In genomic region chr14:34825902-34826301, GRCm38 (mm10) we compare ENCODE assay signal across 10 mouse cellular contexts. TPM values are rescaled to one million over a fixed set of nuclear protein-coding genes. Genes with fewer than 3 reads are reported as not detected.
DNase-seq lines count a peak whose midpoint lies in the region; ATAC-seq lines count a peak whose summit lies in the region.
"Had no signal": no experiment of that assay in that cellular context is flagged by ENCODE, and none has a peak within 500 bp of the region (broad histone marks: within the 10 kb centered on the region; RNA-seq: fewer than 3 reads in every experiment).

No protein-coding gene starts in this region.

- no peaks in the 10 kb centered on the region for H3K9me3 ChIP-seq in midbrain, embryonic 16.5 days (replicated peaks; ENCODE audit: control insufficient read depth, low read length, poor library complexity, severe bottlenecking)
- H3K9me3 ChIP-seq in midbrain, embryonic 10.5 days (replicated peaks) = no peaks in the 10 kb centered on the region
- H3K9me3 ChIP-seq in liver, embryonic 12.5 days (replicated peaks) = no peaks in the 10 kb centered on the region
- H3K9me3 ChIP-seq: liver, embryonic 13.5 days had no signal

- H3K4me1 ChIP-seq in midbrain, embryonic 16.5 days (ENCODE audit: control insufficient read depth, insufficient read depth, low read length) = peaks cover 28% of the 10 kb centered on the region
- peaks cover 27% of the 10 kb centered on the region for H3K4me1 ChIP-seq in midbrain, embryonic 10.5 days
- H3K4me1 ChIP-seq in liver, embryonic 12.5 days = no peaks in the 10 kb centered on the region
- H3K4me1 ChIP-seq: liver, embryonic 13.5 days had no signal

- peak; percentile 30 to 58 for DNase-seq in frontal cortex, postnatal 36 days (ENCODE audit: low spot score in 2 of 2)
- DNase-seq in frontal cortex, postnatal 14 days (ENCODE audit: low spot score in 2 of 2) = no peak
- DNase-seq in midbrain, embryonic 10.5 days (ENCODE audit: low spot score) = no peak
- peak; percentile 18 for DNase-seq in kidney, adult 18-20 months
- peak; percentile 69 for DNase-seq in kidney, postnatal 14 days
- DNase-seq: gastrocnemius, postnatal 25 days; liver, embryonic 13.5 days; thymus, postnatal 25 days had no signal

- H3K4me2 ChIP-seq in midbrain, embryonic 16.5 days (ENCODE audit: low read length) = no peak overlapping the region
- H3K4me2 ChIP-seq in liver, embryonic 12.5 days = no peak overlapping the region
- H3K4me2 ChIP-seq: liver, embryonic 13.5 days had no signal

- peak overlapping the region; percentile 17; the same call in 1 of the 2 replicates for H3K27ac ChIP-seq in midbrain, embryonic 16.5 days (ENCODE audit: low read length)
- no peak overlapping the region for H3K27ac ChIP-seq in midbrain, embryonic 10.5 days (replicated peaks)
- H3K27ac ChIP-seq in liver, embryonic 12.5 days = no peak overlapping the region
- H3K27ac ChIP-seq: liver, embryonic 13.5 days had no signal

- no peaks in the 10 kb centered on the region for H3K27me3 ChIP-seq in midbrain, embryonic 16.5 days (ENCODE audit: control insufficient read depth, insufficient read depth, low read depth, low read length)
- H3K27me3 ChIP-seq in midbrain, embryonic 10.5 days (ENCODE audit: low read depth, poor library complexity, severe bottlenecking) = peaks cover 44% of the 10 kb centered on the region
- H3K27me3 ChIP-seq in liver, embryonic 12.5 days (replicated peaks) = peaks cover 45% of the 10 kb centered on the region

- H3K36me3 ChIP-seq in midbrain, embryonic 16.5 days (ENCODE audit: control insufficient read depth, insufficient read depth, low read length) = no peaks in the 10 kb centered on the region
- H3K36me3 ChIP-seq in midbrain, embryonic 10.5 days = no peaks in the 10 kb centered on the region
- H3K36me3 ChIP-seq in liver, embryonic 12.5 days = no peaks in the 10 kb centered on the region
- H3K36me3 ChIP-seq: liver, embryonic 13.5 days had no signal

- H3K4me3 ChIP-seq in midbrain, embryonic 16.5 days (ENCODE audit: low read depth, low read length) = no peak overlapping the region
- H3K4me3 ChIP-seq in midbrain, embryonic 10.5 days = no peak overlapping the region
- no peak overlapping the region for H3K4me3 ChIP-seq in liver, embryonic 12.5 days
- H3K4me3 ChIP-seq: liver, embryonic 13.5 days had no signal

- 17% methylated on average over 3 of the region's 3 CpGs for WGBS in midbrain, embryonic 16.5 days
- WGBS in midbrain, embryonic 10.5 days = 37% methylated on average over 3 of the region's 3 CpGs
- WGBS in liver, embryonic 12.5 days (ENCODE audit: insufficient replicate concordance) = 40% methylated on average over 3 of the region's 3 CpGs

- 0 out of 2 replicates have a peak, but pooled peaks have one; percentile 18 for ATAC-seq in midbrain, embryonic 16.5 days
- no peak for ATAC-seq in liver, embryonic 12.5 days

- no peak overlapping the region for H3K9ac ChIP-seq in midbrain, embryonic 16.5 days (ENCODE audit: low read depth, low read length)
- H3K9ac ChIP-seq in liver, embryonic 12.5 days = no peak overlapping the region
- H3K9ac ChIP-seq: liver, embryonic 13.5 days had no signal

RNA-seq across cellular contexts. Expression of gene Grid1, which starts 6.0 kb away (rescaled TPM):
- 6.2 and 8.1 TPM in 2 replicates for polyA plus RNA-seq in midbrain, embryonic 16.5 days (2015; fragmentation: Nextera tagmentation; extraction: Ambion mirVana)
- 0.28 and 0.40 TPM in 2 replicates for polyA plus RNA-seq in midbrain, embryonic 10.5 days (2016; fragmentation: Nextera tagmentation; extraction: Ambion mirVana)
- 0.23 and 0.26 TPM in 2 replicates for polyA plus RNA-seq in liver, embryonic 12.5 days (2016; fragmentation: Nextera tagmentation; extraction: Ambion mirVana)

Comparison
In these comparisons a context has a peak if more than half of its experiments do, and no peak if none do; other contexts are left out.
1. DNase-seq: peak in frontal cortex, postnatal 36 days (2 of 2), kidney, adult 18-20 months (single experiment) and kidney, postnatal 14 days (single experiment); none in frontal cortex, postnatal 14 days (0 of 2) and midbrain, embryonic 10.5 days (single experiment).